ENCODE assay signal across 8 mouse cellular contexts in genomic region chr2:11778087-11778823, GRCm38 (mm10). TPM values are rescaled to one million over a fixed set of nuclear protein-coding genes. Genes with fewer than 3 reads are reported as not detected.
DNase-seq lines count a peak whose midpoint lies in the region; ATAC-seq and TF ChIP-seq lines count a peak whose summit lies in the region.

No protein-coding gene starts in this region.

- peak; percentile 89 for ATAC-seq in embryonic facial prominence, embryonic 14.5 days (ENCODE audit: low read depth)
- peak; percentile 88 for ATAC-seq in limb, embryonic 13.5 days (ENCODE audit: low FRiP score, low read depth)
- peak; percentile 92 for ATAC-seq in midbrain, embryonic 16.5 days

- H3K27ac ChIP-seq in embryonic facial prominence, embryonic 14.5 days (replicated peaks; ENCODE audit: low read depth, low read length), result peak overlapping the region; percentile 90
- peak overlapping the region; percentile 92 for H3K27ac ChIP-seq in heart, adult 2 months
- peak overlapping the region; percentile 96 for H3K27ac ChIP-seq in limb, embryonic 13.5 days
- H3K27ac ChIP-seq in midbrain, embryonic 16.5 days (ENCODE audit: low read length), result peak overlapping the region; percentile 97

- peak; percentile 60; the same call in 1 of the 2 replicates for TF ChIP-seq EP300 in heart, adult 2 months (IDR thresholded peaks at IDR 0.05; ENCODE audit: insufficient read depth, low read depth, low read length)

- no peaks in the 10 kb centered on the region for H3K27me3 ChIP-seq in embryonic facial prominence, embryonic 14.5 days (replicated peaks; ENCODE audit: control insufficient read depth, insufficient read depth, low read length)
- no peaks in the 10 kb centered on the region for H3K27me3 ChIP-seq in heart, adult 2 months (ENCODE audit: control insufficient read depth, insufficient read depth, low read length)
- no peaks in the 10 kb centered on the region for H3K27me3 ChIP-seq in limb, embryonic 13.5 days
- no peaks in the 10 kb centered on the region for H3K27me3 ChIP-seq in midbrain, embryonic 16.5 days (ENCODE audit: control insufficient read depth, insufficient read depth, low read depth, low read length)

- H3K4me2 ChIP-seq in embryonic facial prominence, embryonic 14.5 days (ENCODE audit: low read depth, low read length), result peak overlapping the region; percentile 67
- H3K4me2 ChIP-seq in limb, embryonic 13.5 days (replicated peaks), result peak overlapping the region; percentile 87
- peak overlapping the region; percentile 84 for H3K4me2 ChIP-seq in midbrain, embryonic 16.5 days (ENCODE audit: low read length)

- H3K36me3 ChIP-seq in embryonic facial prominence, embryonic 14.5 days (ENCODE audit: control insufficient read depth, insufficient read depth, low read length), result peaks cover 37% of the 10 kb centered on the region
- peaks cover 3% of the 10 kb centered on the region for H3K36me3 ChIP-seq in heart, adult 2 months (ENCODE audit: control insufficient read depth, insufficient read depth, low read length)
- peaks cover 35% of the 10 kb centered on the region for H3K36me3 ChIP-seq in limb, embryonic 13.5 days
- peaks cover 20% of the 10 kb centered on the region for H3K36me3 ChIP-seq in midbrain, embryonic 16.5 days (ENCODE audit: control insufficient read depth, insufficient read depth, low read length)

- no peaks in the 10 kb centered on the region for H3K9me3 ChIP-seq in embryonic facial prominence, embryonic 14.5 days (ENCODE audit: control insufficient read depth, low read length)
- H3K9me3 ChIP-seq in limb, embryonic 13.5 days, result no peaks in the 10 kb centered on the region
- H3K9me3 ChIP-seq in midbrain, embryonic 16.5 days (replicated peaks; ENCODE audit: control insufficient read depth, low read length, poor library complexity, severe bottlenecking), result no peaks in the 10 kb centered on the region

- H3K4me3 ChIP-seq in embryonic facial prominence, embryonic 14.5 days (ENCODE audit: low read depth, low read length), result peak overlapping the region; percentile 87
- H3K4me3 ChIP-seq in heart, adult 2 months, result peak overlapping the region; percentile 92
- H3K4me3 ChIP-seq in limb, embryonic 13.5 days, result peak overlapping the region; percentile 84
- peak overlapping the region; percentile 92 for H3K4me3 ChIP-seq in midbrain, embryonic 16.5 days (ENCODE audit: low read depth, low read length)

- peaks cover 23% of the 10 kb centered on the region for H3K4me1 ChIP-seq in embryonic facial prominence, embryonic 14.5 days (ENCODE audit: control insufficient read depth, insufficient read depth, low read length)
- peaks cover 3% of the 10 kb centered on the region for H3K4me1 ChIP-seq in heart, adult 2 months (ENCODE audit: control insufficient read depth, insufficient read depth, low read length)
- peaks cover 38% of the 10 kb centered on the region for H3K4me1 ChIP-seq in limb, embryonic 13.5 days
- peaks cover 37% of the 10 kb centered on the region for H3K4me1 ChIP-seq in midbrain, embryonic 16.5 days (ENCODE audit: control insufficient read depth, insufficient read depth, low read length)

- TF ChIP-seq POLR2A in heart, adult 2 months (IDR thresholded peaks at IDR 0.05; ENCODE audit: insufficient read depth, low read depth, low read length), result peak; percentile 78

- peak; percentile 36 for TF ChIP-seq CTCF in heart, adult 2 months (IDR thresholded peaks at IDR 0.05)

- H3K79me2 ChIP-seq in heart, adult 2 months (replicated peaks; ENCODE audit: control insufficient read depth, insufficient read depth, low read length), result no peaks in the 10 kb centered on the region; the same call in 1 of the 2 replicates

- intact Hi-C loops in heart, adult 2 months (cut with DNase I), result loop anchor here (5.0 to 10.0 kb wide), 2 partner anchors 71 to 173 kb away; partner anchors contain the start of genes Il15ra and Rbm17

- H3K9ac ChIP-seq in embryonic facial prominence, embryonic 14.5 days (ENCODE audit: low read depth, low read length), result peak overlapping the region; percentile 84
- H3K9ac ChIP-seq in heart, adult 2 months (ENCODE audit: low read depth, low read length), result peak overlapping the region; percentile 71
- H3K9ac ChIP-seq in limb, embryonic 13.5 days, result peak overlapping the region; percentile 80
- peak overlapping the region; percentile 80 for H3K9ac ChIP-seq in midbrain, embryonic 16.5 days (ENCODE audit: low read depth, low read length)

- 1% methylated on average over 42 of the region's 43 CpGs for WGBS in embryonic facial prominence, embryonic 14.5 days
- WGBS in heart, adult 2 months, result under 1% methylated on average over 43 of the region's 43 CpGs
- under 1% methylated on average over 43 of the region's 43 CpGs for WGBS in limb, embryonic 13.5 days
- under 1% methylated on average over 43 of the region's 43 CpGs for WGBS in midbrain, embryonic 16.5 days

- DNase-seq in 3T3-L1 (ENCODE audit: low read depth, low spot score), result peak; percentile 95
- peak; percentile 49 to 64 for DNase-seq in adrenal gland, postnatal 4 days (ENCODE audit: low spot score in 2 of 2)
- peak; percentile 95 for DNase-seq in embryonic facial prominence, embryonic 14.5 days (ENCODE audit: low spot score)
- DNase-seq in heart, adult 2 months, result peak; percentile 87
- peak; percentile 79 to 86 for DNase-seq in kidney, adult 8-10 months
- peak; percentile 70 to 89 for DNase-seq in spleen, postnatal 10 days (ENCODE audit: low spot score in 2 of 2)

RNA-seq across cellular contexts. Expression of gene Ankrd16, which starts 0.6 kb away (rescaled TPM):
- total RNA-seq in adrenal gland, postnatal 4 days (2021), result 10 to 100 TPM; 91.5 to 94.8 TPM
- polyA plus RNA-seq in embryonic facial prominence, embryonic 14.5 days (2014; fragmentation: Nextera tagmentation; extraction: Ambion mirVana), result 22.0 and 24.5 TPM in 2 replicates
- total RNA-seq in heart, adult 2 months (2021), result 10 to 100 TPM; 16.6 TPM
- polyA plus RNA-seq in heart, adult 2 months (2012; rRNA removed), result 27.9 and 30.6 TPM in 2 replicates
- polyA plus RNA-seq in limb, embryonic 13.5 days (2015; fragmentation: Nextera tagmentation; extraction: Ambion mirVana), result 49.0 and 54.5 TPM in 2 replicates
- polyA plus RNA-seq in midbrain, embryonic 16.5 days (2015; fragmentation: Nextera tagmentation; extraction: Ambion mirVana), result 47.8 and 50.3 TPM in 2 replicates

RNA-seq across cellular contexts. Expression of gene Fbh1, which starts 0.9 kb away (rescaled TPM):
- total RNA-seq in adrenal gland, postnatal 4 days (2021), result 100 to 1,000 TPM; 103 to 109 TPM
- 136 and 147 TPM in 2 replicates for polyA plus RNA-seq in embryonic facial prominence, embryonic 14.5 days (2014; fragmentation: Nextera tagmentation; extraction: Ambion mirVana)
- total RNA-seq in heart, adult 2 months (2021), result 10 to 100 TPM; 68.0 to 70.4 TPM
- polyA plus RNA-seq in heart, adult 2 months (2012; rRNA removed), result 42.3 and 65.1 TPM in 2 replicates
- polyA plus RNA-seq in limb, embryonic 13.5 days (2015; fragmentation: Nextera tagmentation; extraction: Ambion mirVana), result 132 and 144 TPM in 2 replicates
- 128 and 139 TPM in 2 replicates for polyA plus RNA-seq in midbrain, embryonic 16.5 days (2015; fragmentation: Nextera tagmentation; extraction: Ambion mirVana)

Comparison
In these comparisons a context has a peak if more than half of its experiments do, and no peak if none do; other contexts are left out.
1. Peak in every context shown above with its lines: DNase-seq, ATAC-seq, H3K4me3 ChIP-seq and H3K27ac ChIP-seq.